Mouse (Mus musculus) limb, embryonic 12.5 days (tissue): ENCODE results near the gene Mrm2. TPM values are rescaled to one million over a fixed set of nuclear protein-coding genes. Genes with fewer than 3 reads are reported as not detected.

ENCODE experiments used
- polyA plus RNA-seq: library from polyadenylated mRNA; unstranded; fragments of >200 nt; fragmentation: Nextera tagmentation; extraction: Ambion mirVana; gene quantifications from 2 replicates; pipeline ENCODE4 v1.2.1, GENCODE M21; 2016

The Mrm2 gene
- polyA plus RNA-seq, 1 experiment from 2014 or later = 25.2 TPM

Other genes with a start within 250 kb of the Mrm2 start
- 55.9 and 57.2 TPM in 2 replicates for gene Mad1l1, start 10.3 kb downstream of the Mrm2 start, polyA plus RNA-seq
- 48.3 and 52.1 TPM in 2 replicates for gene Nudt1, start 10.2 kb downstream of the Mrm2 start, polyA plus RNA-seq
- gene Snx8, start 57.4 kb upstream of the Mrm2 start, polyA plus RNA-seq = 20.0 and 20.5 TPM in 2 replicates
- gene Eif3b, start 87.4 kb upstream of the Mrm2 start, polyA plus RNA-seq = 187 and 189 TPM in 2 replicates
- not detected in 2 replicates for gene Gm4869, start 113.7 kb upstream of the Mrm2 start, polyA plus RNA-seq
- 14.4 and 17.0 TPM in 2 replicates for gene Chst12, start 173.7 kb upstream of the Mrm2 start, polyA plus RNA-seq
- 0.36 TPM in 1 of 2 replicates, not detected in the other for gene Grifin, start 233.2 kb upstream of the Mrm2 start, polyA plus RNA-seq